Mouse (Mus musculus): ENCODE results near the gene Tmem198.

DNA sequence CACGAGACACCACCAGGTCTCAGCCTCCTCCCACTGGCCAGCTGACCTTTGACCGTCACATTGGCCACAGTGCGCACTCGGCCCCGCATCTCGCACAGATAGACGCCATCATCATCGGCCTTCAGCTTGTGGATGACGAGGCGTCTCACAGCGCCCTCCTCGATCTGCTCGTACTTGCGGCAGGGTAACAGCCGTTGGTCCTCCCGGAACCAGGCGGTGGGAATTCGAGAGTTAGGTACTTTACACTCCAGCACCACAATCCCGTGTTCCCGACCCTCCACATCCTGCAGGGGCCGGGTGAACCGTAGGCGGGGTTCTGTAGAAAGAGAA is 24.3 kb downstream of the Tmem198 start:
- TF ChIP-seq CTCF (IDR thresholded peaks at IDR 0.05; ENCODE audit: low read depth, low read length) (no peak), POLR2A (IDR thresholded peaks at IDR 0.05; ENCODE audit: insufficient read depth, low read length) (no peak), EP300 (IDR thresholded peaks at IDR 0.05; ENCODE audit: insufficient read depth, low read depth, low read length) (no peak)
